Mouse (Mus musculus): ENCODE results near the gene P4ha1. TPM values are rescaled to one million over a fixed set of nuclear protein-coding genes. Genes with fewer than 3 reads are reported as not detected.

The P4ha1 gene
- polyA plus RNA-seq (2016; fragmentation: Nextera tagmentation; extraction: Ambion mirVana), result 42.0 and 52.5 TPM in 2 replicates

- Histone ChIP-seq H3K9me3 (no peaks in the 10 kb centered on the region), H3K27me3 (ENCODE audit: poor library complexity, severe bottlenecking) (no peaks in the 10 kb centered on the region), H3K4me1 (peaks cover 53% of the 10 kb centered on the region), H3K4me3 (peak within 1 kb of the TSS; percentile 87), H3K36me3 (replicated peaks) (peaks cover 8% of the 10 kb centered on the region), H3K27ac (peak within 1 kb of the TSS; percentile 98)
- under 1% methylated on average over 39 of the region's 39 CpGs for WGBS
- DNase-seq (ENCODE audit: extremely low spot score, low spot score), result peak; percentile 98
Measured at GRCm38 (mm10) chr10:59323100-59323487, at the start of gene P4ha1. TSS of gene P4ha1 (plus strand) at chr10:59323296.

- H3K27me3 ChIP-seq (ENCODE audit: poor library complexity, severe bottlenecking), result no peaks in the 10 kb centered on the region
- no peak overlapping the region for H3K4me3 ChIP-seq
- H3K36me3 ChIP-seq (replicated peaks), result no peaks in the 10 kb centered on the region
- no peak for DNase-seq (ENCODE audit: extremely low spot score, low spot score)
- no peak overlapping the region for H3K27ac ChIP-seq
- 87% methylated on average over 5 of the region's 5 CpGs for WGBS
- H3K9me3 ChIP-seq, result no peaks in the 10 kb centered on the region
- no peaks in the 10 kb centered on the region for H3K4me1 ChIP-seq
Measured at GRCm38 (mm10) chr10:59275745-59276144, 47.4 kb upstream of the P4ha1 start.

GRCm38 (mm10) chr10:59277116-59277515 is 46.0 kb upstream of the P4ha1 start:
- Histone ChIP-seq H3K27ac (no peak overlapping the region), H3K36me3 (replicated peaks) (no peaks in the 10 kb centered on the region), H3K27me3 (ENCODE audit: poor library complexity, severe bottlenecking) (no peaks in the 10 kb centered on the region), H3K4me3 (no peak overlapping the region), H3K9me3 (no peaks in the 10 kb centered on the region), H3K4me1 (no peaks in the 10 kb centered on the region)
- 74% methylated on average over 10 of the region's 10 CpGs for WGBS
- no peak for DNase-seq (ENCODE audit: extremely low spot score, low spot score)

GRCm38 (mm10) chr10:59277729-59278475 is 45.2 kb upstream of the P4ha1 start:
- no peak overlapping the region for H3K4me3 ChIP-seq
- H3K9me3 ChIP-seq, result no peaks in the 10 kb centered on the region
- DNase-seq (ENCODE audit: extremely low spot score, low spot score), result no peak
- WGBS, result 69% methylated on average over 5 of the region's 5 CpGs
- H3K36me3 ChIP-seq (replicated peaks), result no peaks in the 10 kb centered on the region
- H3K27ac ChIP-seq, result no peak overlapping the region
- H3K27me3 ChIP-seq (ENCODE audit: poor library complexity, severe bottlenecking), result no peaks in the 10 kb centered on the region
- no peaks in the 10 kb centered on the region for H3K4me1 ChIP-seq

- WGBS, result 88% methylated on average over 3 of the region's 3 CpGs
Measured at GRCm38 (mm10) chr10:59283164-59283563, 39.9 kb upstream of the P4ha1 start.

GRCm38 (mm10) chr10:59283749-59284148 is 39.3 kb upstream of the P4ha1 start:
- H3K4me1 ChIP-seq, result peaks cover 5% of the 10 kb centered on the region; the same call in 1 of the 2 replicates
- DNase-seq (ENCODE audit: extremely low spot score, low spot score), result no peak
- H3K4me3 ChIP-seq, result no peak overlapping the region
- H3K36me3 ChIP-seq (replicated peaks), result no peaks in the 10 kb centered on the region
- H3K27ac ChIP-seq, result no peak overlapping the region
- no peaks in the 10 kb centered on the region for H3K27me3 ChIP-seq (ENCODE audit: poor library complexity, severe bottlenecking)
- 75% methylated on average over 1 of the region's 1 CpGs for WGBS
- H3K9me3 ChIP-seq, result no peaks in the 10 kb centered on the region

More at GRCm38 (mm10) chr10:59283164-59283563, 39.9 kb upstream of the P4ha1 start:
- no peaks in the 10 kb centered on the region for H3K36me3 ChIP-seq (replicated peaks)
- no peaks in the 10 kb centered on the region for H3K27me3 ChIP-seq (ENCODE audit: poor library complexity, severe bottlenecking)
- no peak for DNase-seq (ENCODE audit: extremely low spot score, low spot score)
- no peak overlapping the region for H3K4me3 ChIP-seq
- H3K9me3 ChIP-seq, result no peaks in the 10 kb centered on the region
- no peak overlapping the region for H3K27ac ChIP-seq
- H3K4me1 ChIP-seq, result peaks cover 5% of the 10 kb centered on the region; the same call in 1 of the 2 replicates

- Histone ChIP-seq H3K9me3 (no peaks in the 10 kb centered on the region), H3K27ac (no peak overlapping the region), H3K4me1 (peaks cover 5% of the 10 kb centered on the region; the same call in 1 of the 2 replicates), H3K4me3 (no peak overlapping the region), H3K36me3 (replicated peaks) (no peaks in the 10 kb centered on the region), H3K27me3 (ENCODE audit: poor library complexity, severe bottlenecking) (no peaks in the 10 kb centered on the region)
- DNase-seq (ENCODE audit: extremely low spot score, low spot score), result no peak
- 79% methylated on average over 5 of the region's 5 CpGs for WGBS
Measured at GRCm38 (mm10) chr10:59285530-59285929, 37.6 kb upstream of the P4ha1 start.

- no peak overlapping the region for H3K4me3 ChIP-seq
- no peak overlapping the region for H3K27ac ChIP-seq
- WGBS, result 78% methylated on average over 2 of the region's 2 CpGs
- no peaks in the 10 kb centered on the region for H3K27me3 ChIP-seq (ENCODE audit: poor library complexity, severe bottlenecking)
- no peak for DNase-seq (ENCODE audit: extremely low spot score, low spot score)
- H3K4me1 ChIP-seq, result peaks cover 5% of the 10 kb centered on the region; the same call in 1 of the 2 replicates
- H3K36me3 ChIP-seq (replicated peaks), result no peaks in the 10 kb centered on the region
- H3K9me3 ChIP-seq, result no peaks in the 10 kb centered on the region
Measured at GRCm38 (mm10) chr10:59287251-59287650, 35.8 kb upstream of the P4ha1 start.

- 65% methylated on average over 3 of the region's 3 CpGs for WGBS
- no peaks in the 10 kb centered on the region for H3K9me3 ChIP-seq
- H3K36me3 ChIP-seq (replicated peaks), result no peaks in the 10 kb centered on the region
- H3K27ac ChIP-seq, result no peak overlapping the region
- peaks cover 5% of the 10 kb centered on the region; the same call in 1 of the 2 replicates for H3K4me1 ChIP-seq
- H3K27me3 ChIP-seq (ENCODE audit: poor library complexity, severe bottlenecking), result no peaks in the 10 kb centered on the region
- no peak overlapping the region for H3K4me3 ChIP-seq
- DNase-seq (ENCODE audit: extremely low spot score, low spot score), result no peak
Measured at GRCm38 (mm10) chr10:59287662-59288061, 35.4 kb upstream of the P4ha1 start.

- no peak for DNase-seq (ENCODE audit: extremely low spot score, low spot score)
Measured at GRCm38 (mm10) chr10:59289062-59289461, 34.0 kb upstream of the P4ha1 start.

GRCm38 (mm10) chr10:59291536-59291935 is 31.6 kb upstream of the P4ha1 start:
- H3K4me3 ChIP-seq, result no peak overlapping the region
- no peaks in the 10 kb centered on the region for H3K9me3 ChIP-seq
- H3K27ac ChIP-seq, result no peak overlapping the region
- no peak for DNase-seq (ENCODE audit: extremely low spot score, low spot score)
- WGBS, result 61% methylated on average over 3 of the region's 3 CpGs
- peaks cover 5% of the 10 kb centered on the region; the same call in 1 of the 2 replicates for H3K4me1 ChIP-seq
- no peaks in the 10 kb centered on the region for H3K36me3 ChIP-seq (replicated peaks)
- no peaks in the 10 kb centered on the region for H3K27me3 ChIP-seq (ENCODE audit: poor library complexity, severe bottlenecking)

More at GRCm38 (mm10) chr10:59289062-59289461, 34.0 kb upstream of the P4ha1 start:
- H3K9me3 ChIP-seq, result no peaks in the 10 kb centered on the region
- H3K27me3 ChIP-seq (ENCODE audit: poor library complexity, severe bottlenecking), result no peaks in the 10 kb centered on the region
- WGBS, result 53% methylated on average over 8 of the region's 8 CpGs
- no peaks in the 10 kb centered on the region for H3K36me3 ChIP-seq (replicated peaks)
- H3K4me1 ChIP-seq, result peaks cover 5% of the 10 kb centered on the region; the same call in 1 of the 2 replicates
- H3K27ac ChIP-seq, result no peak overlapping the region
- no peak overlapping the region for H3K4me3 ChIP-seq

- DNase-seq (ENCODE audit: extremely low spot score, low spot score), result no peak
- peaks cover 5% of the 10 kb centered on the region; the same call in 1 of the 2 replicates for H3K4me1 ChIP-seq
- H3K27me3 ChIP-seq (ENCODE audit: poor library complexity, severe bottlenecking), result no peaks in the 10 kb centered on the region
- H3K36me3 ChIP-seq (replicated peaks), result no peaks in the 10 kb centered on the region
- no peak overlapping the region for H3K4me3 ChIP-seq
- no peaks in the 10 kb centered on the region for H3K9me3 ChIP-seq
- no peak overlapping the region for H3K27ac ChIP-seq
- 91% methylated on average over 7 of the region's 7 CpGs for WGBS
Measured at GRCm38 (mm10) chr10:59292079-59292478, 31.0 kb upstream of the P4ha1 start.

- Histone ChIP-seq H3K4me1 (no peaks in the 10 kb centered on the region; the same call in 1 of the 2 replicates), H3K36me3 (replicated peaks) (no peaks in the 10 kb centered on the region), H3K4me3 (no peak overlapping the region), H3K9me3 (no peaks in the 10 kb centered on the region), H3K27ac (no peak overlapping the region), H3K27me3 (ENCODE audit: poor library complexity, severe bottlenecking) (no peaks in the 10 kb centered on the region)
- DNase-seq (ENCODE audit: extremely low spot score, low spot score), result peak; percentile 60
- WGBS, result 33% methylated on average over 4 of the region's 4 CpGs
Measured at GRCm38 (mm10) chr10:59292558-59292957, 30.5 kb upstream of the P4ha1 start.

Measured in forebrain, embryonic 10.5 days (tissue).